Mouse (Mus musculus) olfactory bulb, adult 2 months (tissue): ENCODE data around the gene Gcsh. TPM values are rescaled to one million over a fixed set of nuclear protein-coding genes. Genes with fewer than 3 reads are reported as not detected.

Experiments used
- H3K27ac ChIP-seq: fragments of 200-500 bp; 2 replicates; pipeline ENCODE4 v1.5.1; 2012; ENCODE audit warnings: low read depth, low read length; ENCODE audit not compliant: insufficient read depth
- H3K4me1 ChIP-seq: fragments of 200-500 bp; 2 replicates; pipeline ENCODE4 v1.6.1; 2012; ENCODE audit warnings: low read length; ENCODE audit not compliant: control insufficient read depth, insufficient read depth
- H3K4me3 ChIP-seq: fragments of 200-500 bp; 2 replicates; pipeline ENCODE4 v1.5.1; 2012; ENCODE audit warnings: mild to moderate bottlenecking, low read depth, low read length, moderate library complexity; ENCODE audit not compliant: insufficient read depth
- CTCF ChIP-seq: fragments of 200-500 bp; IDR thresholded peaks from 2 replicates; pipeline ENCODE4 v1.5.1; 2012; ENCODE audit warnings: low read depth, mild to moderate bottlenecking, low read length, moderate library complexity; ENCODE audit not compliant: insufficient read depth
- POLR2A ChIP-seq: fragments of 200-500 bp; IDR thresholded peaks from 2 replicates; pipeline ENCODE4 v1.6.1; 2012; ENCODE audit warnings: mild to moderate bottlenecking, low read depth, low read length, moderate library complexity; ENCODE audit not compliant: insufficient read depth
- WGBS: fragments of 180-500 bp; shearing (Covaris S2); methylation state at CpG from one replicate; pipeline ENCODE4 v1.1.7; 2018; 5-methylcytosine and 5-hydroxymethylcytosine counted together
- polyA plus RNA-seq: library from polyadenylated mRNA; stranded (reverse); fragments of >200 nt; gene quantifications from 2 replicates; pipeline ENCODE4 v1.2.4, GENCODE M21; 2012; ENCODE audit warnings: low replicate concordance; ENCODE audit not compliant: missing spikeins, insufficient read depth, insufficient read length

Gcsh gene
- polyA plus RNA-seq, 1 experiment, result not detected

- 58% methylated on average over 6 of the region's 6 CpGs for WGBS
- Histone ChIP-seq H3K4me3 (no peak overlapping the region), H3K4me1 (no peaks in the 10 kb centered on the region), H3K27ac (no peak overlapping the region)
- TF ChIP-seq POLR2A, result no peak
- no peak for TF ChIP-seq CTCF
These were observed 57.8 kb downstream of the Gcsh start for GRCm38 (mm10) chr8:116935506-116935905.

GRCm38 (mm10) chr8:116934976-116935375 is 58.4 kb downstream of the Gcsh start:
- no peak for TF ChIP-seq CTCF
- no peak for TF ChIP-seq POLR2A

More at GRCm38 (mm10) chr8:116934976-116935375, 58.4 kb downstream of the Gcsh start:
- Histone ChIP-seq H3K27ac (no peak overlapping the region), H3K4me1 (no peaks in the 10 kb centered on the region), H3K4me3 (no peak overlapping the region)
- 94% methylated on average over 4 of the region's 4 CpGs for WGBS

Other genes with a start within 250 kb of the Gcsh start
- not detected in 2 replicates for gene Cmc2, start 72.1 kb downstream of the Gcsh start, polyA plus RNA-seq
- gene Cenpn, start 71.8 kb downstream of the Gcsh start, polyA plus RNA-seq, result not detected in 2 replicates
- not detected in 2 replicates for gene Atmin, start 50.1 kb downstream of the Gcsh start, polyA plus RNA-seq
- not detected in 2 replicates for gene 1700030J22Rik, start 14.6 kb downstream of the Gcsh start, polyA plus RNA-seq
- gene Pkd1l2, start 88.9 kb upstream of the Gcsh start, polyA plus RNA-seq, result not detected in 2 replicates
- gene Bco1, start 102.3 kb upstream of the Gcsh start, polyA plus RNA-seq, result not detected in 2 replicates
- not detected in 2 replicates for gene Gan, start 164.6 kb upstream of the Gcsh start, polyA plus RNA-seq